Mouse (Mus musculus): Measurements from ENCODE around the gene Tnfaip2. TPM values are rescaled to one million over a fixed set of nuclear protein-coding genes. Genes with fewer than 3 reads are reported as not detected.
A peak's percentile ranks its signal among the peaks of the same experiment; 100 is the strongest.

The Tnfaip2 gene
- polyA plus RNA-seq, 1 experiment from 2014 or later, result 4.0 TPM

GRCm38 (mm10) chr12:111443011-111443870, 972 bp downstream of the Tnfaip2 start:
- Histone ChIP-seq H3K36me3 (replicated peaks) (no peaks in the 10 kb centered on the region), H3K27me3 (replicated peaks; ENCODE audit: low read depth, poor library complexity, severe bottlenecking) (peaks cover 93% of the 10 kb centered on the region), H3K4me3 (peak overlapping the region; percentile 61), H3K9me3 (0 out of 2 replicates have a peak, but pooled peaks cover 2% of the 10 kb centered on the region), H3K27ac (replicated peaks) (peak overlapping the region; percentile 14; the same call in 1 of the 2 replicates), H3K4me1 (peaks cover 63% of the 10 kb centered on the region)
- 7% methylated on average over 15 of the region's 15 CpGs for WGBS
- DNase-seq (ENCODE audit: low spot score), result no peak

DNA sequence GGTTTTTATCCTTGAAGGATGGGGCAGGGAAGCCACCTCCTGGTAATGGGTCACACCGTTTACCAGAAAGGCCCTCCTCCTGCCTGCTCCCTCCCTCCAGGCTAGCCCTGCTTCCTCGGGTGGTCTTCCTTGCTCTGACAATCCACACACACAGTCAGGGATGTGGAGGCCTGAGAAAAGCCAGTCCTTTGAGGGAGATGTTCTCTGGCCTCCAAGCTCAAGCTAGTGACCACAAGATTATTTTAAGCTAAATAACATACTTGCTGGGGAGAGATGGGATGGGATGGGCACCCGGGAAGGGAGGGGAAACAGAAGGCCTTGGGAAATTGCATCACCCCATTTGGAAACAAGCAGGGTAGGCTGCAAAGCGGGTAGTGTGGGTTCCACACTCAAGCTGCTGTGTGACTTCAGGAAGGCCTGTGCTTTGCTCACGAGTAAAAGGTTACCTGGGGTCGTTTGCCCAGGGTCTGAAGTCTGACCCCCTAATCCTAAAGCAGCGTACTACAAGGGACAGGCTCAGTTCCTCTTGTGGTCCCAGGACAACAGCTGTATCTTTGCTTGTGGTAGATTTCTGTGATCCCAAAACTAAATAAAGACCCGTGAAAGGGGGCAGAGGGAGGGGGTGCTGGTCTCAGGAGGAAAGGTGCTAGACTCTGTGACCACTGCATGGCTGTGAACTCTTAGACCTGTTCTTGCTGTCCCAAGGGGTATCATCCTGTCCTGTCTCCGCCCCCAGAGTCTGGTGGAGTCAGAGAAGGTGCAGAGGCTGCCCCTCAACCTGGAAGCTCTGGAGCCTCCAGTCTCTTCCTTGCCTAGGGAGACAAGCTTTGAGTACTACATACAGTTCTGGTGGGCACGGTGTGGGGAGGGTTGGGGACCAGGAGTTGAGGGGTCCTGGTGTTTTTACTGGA, 1.9 kb downstream of the Tnfaip2 start:
- Histone ChIP-seq H3K27ac (replicated peaks) (no peak overlapping the region), H3K36me3 (replicated peaks) (no peaks in the 10 kb centered on the region), H3K4me1 (peaks cover 72% of the 10 kb centered on the region), H3K27me3 (replicated peaks; ENCODE audit: low read depth, poor library complexity, severe bottlenecking) (peaks cover 96% of the 10 kb centered on the region), H3K9me3 (0 out of 2 replicates have a peak, but pooled peaks cover 2% of the 10 kb centered on the region), H3K4me3 (no peak overlapping the region)
- no peak for DNase-seq (ENCODE audit: low spot score)
- whole genome bisulfite sequencing, result 18% methylated on average over 10 of the region's 10 CpGs

GRCm38 (mm10) chr12:111445161-111445889, 3.1 kb downstream of the Tnfaip2 start:
- peaks cover 100% of the 10 kb centered on the region for H3K27me3 ChIP-seq (replicated peaks; ENCODE audit: low read depth, poor library complexity, severe bottlenecking)
- H3K27ac ChIP-seq (replicated peaks), result 0 out of 2 replicates have a peak overlapping the region, but pooled peaks have one; percentile 2
- H3K4me3 ChIP-seq, result peak overlapping the region; percentile 47
- H3K4me1 ChIP-seq, result peaks cover 84% of the 10 kb centered on the region
- 2% methylated on average over 52 of the region's 52 CpGs for WGBS
- no peak for DNase-seq (ENCODE audit: low spot score)
- no peaks in the 10 kb centered on the region for H3K36me3 ChIP-seq (replicated peaks)
- H3K9me3 ChIP-seq, result no peaks in the 10 kb centered on the region

DNA sequence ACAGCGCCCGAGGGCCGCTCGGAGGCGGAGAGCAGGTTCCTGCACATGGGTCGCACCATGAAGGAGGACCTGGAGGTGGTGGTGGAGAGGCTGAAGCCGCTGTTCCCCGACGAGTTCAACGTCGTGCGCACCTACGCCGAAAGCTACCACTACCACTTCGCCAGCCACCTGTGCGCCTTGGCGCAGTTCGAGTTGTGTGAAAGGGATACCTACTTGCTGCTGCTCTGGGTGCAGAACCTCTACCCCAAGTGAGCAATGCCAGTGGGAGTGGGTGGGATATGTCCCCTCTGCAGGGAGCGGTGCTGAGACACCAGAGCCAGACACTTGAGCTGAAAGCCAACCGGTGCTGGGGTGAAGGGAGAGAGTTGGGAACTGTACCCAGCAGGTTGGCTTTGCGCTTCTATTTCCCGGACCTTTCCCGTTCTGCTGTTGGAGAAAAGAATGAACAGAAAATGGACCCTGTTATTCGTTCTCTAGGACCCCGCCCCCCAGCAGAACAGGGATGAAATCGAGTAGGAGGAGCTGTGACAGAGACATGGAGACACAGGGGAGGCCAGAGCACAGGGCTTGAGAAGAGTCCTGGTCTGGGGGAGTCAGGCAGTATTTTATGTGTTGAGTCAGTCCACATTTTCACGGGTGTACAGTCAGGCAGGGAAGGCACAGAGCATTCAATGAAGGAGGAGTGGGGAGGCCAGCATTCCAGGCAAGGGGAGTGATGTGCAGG, 3.8 kb downstream of the Tnfaip2 start:
- peaks cover 100% of the 10 kb centered on the region for H3K27me3 ChIP-seq (replicated peaks; ENCODE audit: low read depth, poor library complexity, severe bottlenecking)
- WGBS, result 6% methylated on average over 27 of the region's 27 CpGs
- peak overlapping the region; percentile 47 for H3K4me3 ChIP-seq
- 0 out of 2 replicates have a peak overlapping the region, but pooled peaks have one; percentile 2 for H3K27ac ChIP-seq (replicated peaks)
- no peaks in the 10 kb centered on the region for H3K36me3 ChIP-seq (replicated peaks)
- DNase-seq (ENCODE audit: low spot score), result peak; percentile 55
- H3K4me1 ChIP-seq, result peaks cover 91% of the 10 kb centered on the region
- no peaks in the 10 kb centered on the region for H3K9me3 ChIP-seq

DNA sequence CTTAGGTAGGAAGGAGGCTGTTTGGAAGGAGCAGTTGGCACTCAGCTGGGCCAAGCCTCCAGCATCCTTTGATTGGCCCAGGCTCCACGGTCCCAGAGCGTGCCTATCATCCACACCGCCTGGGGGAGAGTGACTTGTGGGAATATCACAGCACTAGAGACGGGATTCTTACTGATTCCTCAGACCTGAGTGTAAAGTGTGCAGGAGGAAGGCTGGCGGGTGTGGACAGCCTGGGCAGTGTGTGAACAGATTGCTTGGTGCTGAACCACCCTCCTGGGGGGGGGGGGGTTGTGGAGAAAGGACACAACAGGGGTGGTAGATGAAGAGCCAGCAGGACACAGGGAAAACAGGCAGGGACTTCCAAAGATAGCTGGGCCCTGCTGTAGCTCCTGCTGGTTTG, 4.5 kb downstream of the Tnfaip2 start:
- Histone ChIP-seq H3K9me3 (no peaks in the 10 kb centered on the region), H3K27ac (replicated peaks) (no peak overlapping the region), H3K36me3 (replicated peaks) (no peaks in the 10 kb centered on the region), H3K4me3 (no peak overlapping the region), H3K27me3 (replicated peaks; ENCODE audit: low read depth, poor library complexity, severe bottlenecking) (peaks cover 100% of the 10 kb centered on the region), H3K4me1 (peaks cover 89% of the 10 kb centered on the region)
- WGBS, result 22% methylated on average over 5 of the region's 5 CpGs
- peak; percentile 25 for DNase-seq (ENCODE audit: low spot score)

GRCm38 (mm10) chr12:111447350-111447749, 5.1 kb downstream of the Tnfaip2 start:
- no peak for DNase-seq (ENCODE audit: low spot score)
- peak overlapping the region; percentile 26 for H3K4me3 ChIP-seq
- no peaks in the 10 kb centered on the region for H3K36me3 ChIP-seq (replicated peaks)
- 9% methylated on average over 9 of the region's 9 CpGs for WGBS
- no peaks in the 10 kb centered on the region for H3K9me3 ChIP-seq
- H3K27me3 ChIP-seq (replicated peaks; ENCODE audit: low read depth, poor library complexity, severe bottlenecking), result peaks cover 100% of the 10 kb centered on the region
- H3K4me1 ChIP-seq, result peaks cover 83% of the 10 kb centered on the region
- H3K27ac ChIP-seq (replicated peaks), result peak overlapping the region; percentile 15; the same call in 1 of the 2 replicates

- Histone ChIP-seq H3K4me3 (peak overlapping the region; percentile 26), H3K27ac (replicated peaks) (peak overlapping the region; percentile 15; the same call in 1 of the 2 replicates), H3K4me1 (peaks cover 76% of the 10 kb centered on the region), H3K36me3 (replicated peaks) (no peaks in the 10 kb centered on the region), H3K9me3 (no peaks in the 10 kb centered on the region), H3K27me3 (replicated peaks; ENCODE audit: low read depth, poor library complexity, severe bottlenecking) (peaks cover 100% of the 10 kb centered on the region)
- WGBS, result 13% methylated on average over 22 of the region's 22 CpGs
- peak; percentile 49 for DNase-seq (ENCODE audit: low spot score)
These were observed 5.9 kb downstream of the Tnfaip2 start for GRCm38 (mm10) chr12:111447898-111448760.

- peaks cover 100% of the 10 kb centered on the region for H3K27me3 ChIP-seq (replicated peaks; ENCODE audit: low read depth, poor library complexity, severe bottlenecking)
- WGBS, result 15% methylated on average over 14 of the region's 14 CpGs
- peak overlapping the region; percentile 15; the same call in 1 of the 2 replicates for H3K27ac ChIP-seq (replicated peaks)
- no peaks in the 10 kb centered on the region for H3K36me3 ChIP-seq (replicated peaks)
- peak; percentile 48 for DNase-seq (ENCODE audit: low spot score)
- H3K4me1 ChIP-seq, result peaks cover 66% of the 10 kb centered on the region
- H3K4me3 ChIP-seq, result peak overlapping the region; percentile 29; the same call in 1 of the 2 replicates
- no peaks in the 10 kb centered on the region for H3K9me3 ChIP-seq
These were observed 6.8 kb downstream of the Tnfaip2 start for GRCm38 (mm10) chr12:111448931-111449705.

- Histone ChIP-seq H3K27ac (replicated peaks) (no peak overlapping the region; the same call in 1 of the 2 replicates), H3K9me3 (no peaks in the 10 kb centered on the region), H3K4me3 (no peak overlapping the region), H3K36me3 (replicated peaks) (no peaks in the 10 kb centered on the region), H3K27me3 (replicated peaks; ENCODE audit: low read depth, poor library complexity, severe bottlenecking) (peaks cover 99% of the 10 kb centered on the region), H3K4me1 (peaks cover 64% of the 10 kb centered on the region)
- DNase-seq (ENCODE audit: low spot score), result peak; percentile 25
- 21% methylated on average over 6 of the region's 6 CpGs for WGBS
These were observed 8.1 kb downstream of the Tnfaip2 start for GRCm38 (mm10) chr12:111450359-111450758.

- no peak for DNase-seq (ENCODE audit: low spot score)
- Histone ChIP-seq H3K36me3 (replicated peaks) (no peaks in the 10 kb centered on the region), H3K9me3 (no peaks in the 10 kb centered on the region), H3K4me3 (no peak overlapping the region), H3K27me3 (replicated peaks; ENCODE audit: low read depth, poor library complexity, severe bottlenecking) (peaks cover 99% of the 10 kb centered on the region), H3K27ac (replicated peaks) (no peak overlapping the region), H3K4me1 (peaks cover 61% of the 10 kb centered on the region)
- 84% methylated on average over 7 of the region's 7 CpGs for WGBS
These were observed 9.3 kb downstream of the Tnfaip2 start for GRCm38 (mm10) chr12:111451561-111451960.
